Mouse (Mus musculus) heart, adult 9 months (tissue): ENCODE measurements at regions not wholly inside any gene's neighbourhood (a gene's known extent, or its start where the extent isn't known, plus 50 kb on each side); places are given as distances from the start of the nearest gene placed in this dataset.
A peak's percentile ranks its signal among the peaks of the same experiment; 100 is the strongest.

Source experiments
- DNase-seq, 2 experiments: peaks; one replicate each; pipeline ENCODE4 v3.0.0; 2022; ENCODE audit warnings: low spot score in 2 of 2

DNA sequence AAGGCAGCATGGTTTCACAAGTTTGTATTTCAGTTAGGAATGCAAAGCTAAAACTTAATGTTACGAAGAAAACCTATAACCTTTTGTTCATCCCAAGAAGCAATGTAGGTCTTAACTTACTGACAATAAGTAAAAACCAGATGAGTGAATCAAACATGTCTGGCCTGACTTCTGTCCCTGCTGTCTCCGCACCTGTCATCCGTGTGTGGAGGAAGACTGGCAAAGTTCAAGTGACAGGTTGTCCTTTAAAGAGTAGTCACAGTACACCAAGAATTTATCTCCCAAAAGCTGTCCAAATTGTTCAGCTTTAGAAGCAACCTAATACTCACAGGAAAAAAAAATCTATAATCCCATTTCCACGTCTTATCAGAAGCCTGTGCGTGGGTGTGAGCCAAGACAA lies 146.3 kb upstream of the Gm10181 start:
- DNase-seq: no peak

DNA sequence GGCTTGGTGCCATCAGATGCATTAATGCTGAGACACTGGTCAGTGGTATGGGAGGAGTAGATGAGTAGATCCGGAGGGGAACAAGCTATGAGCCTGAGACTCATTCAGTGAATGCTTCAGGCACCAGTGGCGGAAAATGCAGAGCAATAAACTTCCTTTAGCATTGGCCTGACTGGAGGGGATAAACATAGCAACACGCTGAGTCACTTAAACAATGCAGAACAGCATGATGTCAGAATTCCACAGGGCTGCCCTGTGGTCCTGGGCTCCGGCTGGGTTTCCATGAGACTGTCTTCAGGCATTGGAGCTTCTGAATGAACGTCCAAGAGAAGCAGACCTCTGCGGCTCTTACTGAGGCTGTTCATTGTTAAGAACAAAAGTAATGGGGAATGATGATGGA lies 145.4 kb upstream of the Gm10181 start:
- DNase-seq: no peak

GRCm38 (mm10) chr9:24952516-24952915 lies 136.7 kb upstream of the Gm10181 start:
- DNase-seq: no peak

DNA sequence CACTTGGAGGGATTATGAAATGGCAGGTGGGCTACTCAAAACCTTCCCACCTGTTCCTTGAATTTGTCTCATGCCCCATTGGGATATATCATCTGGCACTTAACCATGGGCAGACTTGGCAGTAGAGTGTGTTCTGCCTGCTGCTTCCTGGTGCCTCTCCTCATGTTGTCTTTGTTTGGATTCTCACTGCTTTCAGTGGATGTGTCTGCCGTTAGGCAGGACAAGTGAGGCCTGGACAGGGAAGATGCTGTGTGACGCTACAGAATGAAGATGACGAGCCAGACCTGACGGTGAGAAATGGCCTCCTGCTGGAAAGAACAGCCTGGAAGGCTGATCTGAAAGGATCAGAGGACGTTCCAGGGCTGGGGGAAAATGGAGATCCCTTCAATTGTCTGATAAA lies 133.6 kb upstream of the Gm10181 start:
- no peak for DNase-seq

DNA sequence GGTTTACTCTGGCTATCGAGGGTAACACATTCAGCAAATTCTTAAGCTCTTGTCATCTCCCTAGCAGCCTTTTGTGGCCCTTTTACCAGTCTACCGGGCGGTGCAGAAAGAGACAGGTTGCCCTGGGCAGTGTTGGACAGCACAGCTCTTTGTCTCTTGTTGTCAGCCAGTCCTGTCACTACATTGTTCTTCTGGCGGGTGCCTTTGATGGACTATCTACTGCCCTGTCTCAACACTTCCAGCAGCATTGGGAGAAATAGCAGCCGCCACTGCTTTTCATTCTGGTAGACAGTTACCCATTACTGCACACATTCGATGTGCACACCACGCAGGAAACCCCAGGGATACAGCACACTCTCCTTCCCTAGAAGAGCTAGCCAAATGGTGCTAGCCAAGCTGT lies 132.7 kb upstream of the Gm10181 start:
- peak; percentile 25 to 32 for DNase-seq

GRCm38 (mm10) chr9:24963290-24963689 lies 125.9 kb upstream of the Gm10181 start:
- no peak for DNase-seq

DNA sequence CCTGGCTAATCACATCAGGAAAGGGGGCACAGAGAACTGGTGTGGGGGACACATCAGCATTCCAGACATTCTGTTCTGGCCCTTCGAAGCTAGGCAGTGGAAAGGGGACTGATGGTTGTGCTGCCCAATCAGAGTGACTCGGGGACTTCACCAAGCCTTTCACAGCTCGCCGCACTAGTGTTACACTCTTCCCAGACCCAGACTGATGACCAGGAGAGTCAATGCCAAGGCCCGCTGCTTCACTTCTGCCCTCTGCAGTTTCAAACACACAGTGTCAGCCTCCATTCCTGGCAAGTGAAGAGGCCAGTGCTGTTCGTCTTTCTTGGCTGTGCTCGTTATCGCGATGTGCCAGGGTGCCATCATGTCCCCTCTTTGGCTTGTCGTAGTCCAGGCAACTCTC lies 121.7 kb upstream of the Gm10181 start:
- no peak for DNase-seq

GRCm38 (mm10) chr9:24974021-24974741 lies 115.0 kb upstream of the Gm10181 start:
- DNase-seq: peak; percentile 78 to 79

GRCm38 (mm10) chr9:24982796-24983195 lies 106.4 kb upstream of the Gm10181 start:
- DNase-seq: no peak

DNA sequence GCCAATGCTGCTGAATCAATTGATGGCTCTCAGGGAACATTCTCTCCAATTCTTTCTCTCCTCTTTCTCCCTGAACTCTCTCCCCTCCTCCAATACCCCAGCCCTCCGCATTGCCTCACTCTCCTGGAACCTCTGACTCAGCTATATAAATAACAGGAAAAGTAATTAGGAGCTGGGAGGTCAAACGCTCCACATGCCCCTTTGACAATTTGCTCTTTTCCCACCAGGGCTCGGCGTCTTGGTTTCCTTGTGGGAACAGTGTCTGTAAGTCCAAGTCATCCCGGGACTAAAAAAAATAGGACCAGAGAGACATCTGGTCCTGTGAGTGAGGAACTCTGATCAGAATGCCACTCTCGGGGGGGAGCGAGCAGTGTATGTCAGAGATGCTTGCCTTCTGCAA lies 94.7 kb upstream of the Gm10181 start:
- DNase-seq: peak; percentile 16 to 33

GRCm38 (mm10) chr9:25021095-25021691 lies 68.0 kb upstream of the Gm10181 start:
- DNase-seq: peak; percentile 6 to 11

DNA sequence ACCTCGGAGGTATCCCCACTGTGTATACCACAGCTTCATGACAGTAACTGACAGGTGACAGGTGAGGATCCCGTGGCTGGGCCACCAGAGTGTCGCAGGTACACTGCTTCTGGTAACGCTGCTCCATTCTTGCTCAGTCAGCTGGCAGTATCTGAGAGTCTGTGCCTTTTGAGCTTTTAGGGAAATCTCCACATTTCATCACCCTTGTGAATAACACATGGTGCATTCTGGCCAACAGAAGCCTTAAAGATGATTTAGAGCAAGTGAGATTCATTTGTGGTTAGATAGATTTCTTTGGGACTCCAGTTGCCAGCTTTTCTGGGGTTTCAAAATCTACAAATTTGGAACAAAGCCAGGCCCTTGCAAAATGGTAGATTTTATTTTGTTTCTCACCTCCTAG lies 66.8 kb upstream of the Gm10181 start:
- DNase-seq: no peak

GRCm38 (mm10) chr9:25024486-25024885 lies 64.7 kb upstream of the Gm10181 start:
- DNase-seq: no peak

GRCm38 (mm10) chr9:25027581-25027980 lies 61.6 kb upstream of the Gm10181 start:
- peak; percentile 8 to 53 for DNase-seq

- no peak for DNase-seq
Observed at GRCm38 (mm10) chr9:25028305-25028704, 60.9 kb upstream of the Gm10181 start.

DNA sequence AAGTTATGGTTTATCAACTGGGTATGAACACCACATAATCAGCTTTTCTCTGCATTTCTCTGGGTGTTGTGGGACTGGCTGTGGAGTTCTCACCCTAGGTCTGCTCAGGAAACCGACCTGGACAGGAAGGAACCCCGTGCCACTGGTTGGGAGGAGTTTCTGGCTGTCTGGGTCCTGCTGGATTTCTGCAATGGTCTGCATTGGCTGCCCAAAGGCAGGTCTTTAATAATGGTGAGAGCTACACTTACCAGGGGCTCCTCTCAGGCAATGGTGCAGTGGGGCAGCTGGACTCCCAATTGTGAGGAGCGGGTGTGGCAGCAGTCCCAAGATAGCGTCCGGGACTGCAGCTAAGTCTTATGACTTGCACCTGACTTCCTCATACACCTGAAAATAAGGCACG lies 57.8 kb upstream of the Gm10181 start:
- no peak for DNase-seq
